Mouse (Mus musculus) CD8-positive naive resting alpha-beta T cell, adult 2 months (primary cell): ENCODE measurements around the gene Gm3573.
"Not testable (repeated sequence)": the region's sequence is repeated elsewhere in the genome, so short reads cannot be mapped to it uniquely, and the experiment has no call there.

Experiments used
- DNase-seq, 2 experiments: peaks; one replicate each; pipeline ENCODE4 v3.0.0; 2022; ENCODE audit warnings: low read depth in 2 of 2, low spot score in 2 of 2

The Gm3573 gene

DNA sequence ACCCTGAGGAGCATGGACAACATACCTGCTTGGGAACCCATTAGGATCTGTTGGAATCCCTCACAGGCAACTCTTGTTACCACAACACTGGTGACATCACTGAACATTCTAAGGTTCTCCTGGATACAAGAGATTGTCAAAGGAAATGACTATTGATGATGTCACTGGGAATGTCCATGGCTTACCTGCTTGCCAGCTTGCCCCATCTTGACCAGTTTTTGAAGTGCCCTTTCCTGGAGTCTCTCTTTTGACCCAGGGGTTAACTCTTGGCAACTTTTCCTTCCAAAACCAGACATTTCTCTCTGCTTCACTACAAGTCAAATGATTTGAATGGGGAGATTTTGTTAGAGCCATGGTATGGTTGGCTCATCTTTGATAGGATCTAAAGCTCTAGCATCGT, at the start of gene Gm3573:
TSS of gene Gm3573 (minus strand) at position 101 of the 400 bp plus-strand sequence.
- DNase-seq = not testable (repeated sequence)

GRCm38 (mm10) chr14:42216766-42217537, 26.4 kb upstream of the Gm3573 start:
- peak in 1 of 2 experiments; percentile 7 for DNase-seq

DNA sequence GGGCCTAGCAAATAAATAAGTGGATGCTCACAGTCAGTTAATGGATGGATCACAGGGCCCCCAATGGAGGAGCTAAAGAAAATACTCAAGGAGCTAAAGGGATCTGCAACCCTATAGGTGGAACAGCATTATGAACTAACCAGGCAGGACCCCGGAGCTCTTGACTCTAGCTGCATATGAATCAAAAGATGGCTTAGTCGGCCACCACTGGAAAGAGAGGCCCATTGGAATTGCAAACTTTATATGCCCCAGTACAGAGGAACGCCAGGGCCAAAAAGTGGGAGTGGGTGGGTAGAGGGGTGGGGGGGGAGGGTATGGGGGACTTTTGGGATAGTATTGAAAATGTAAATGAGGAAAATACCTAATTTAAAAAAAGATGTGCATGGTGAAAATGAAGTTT, 6.7 kb downstream of the Gm3573 start:
- DNase-seq = not testable (repeated sequence)

- not testable (repeated sequence) for DNase-seq
These were observed 28.1 kb downstream of the Gm3573 start, which contains the start of gene Gm17027 for GRCm38 (mm10) chr14:42162522-42162921. TSS of gene Gm17027 (minus strand) at chr14:42162622.
